Mouse (Mus musculus) heart, postnatal 0 days (tissue): Measurements from ENCODE around the gene Abhd2. TPM values are rescaled to one million over a fixed set of nuclear protein-coding genes. Genes with fewer than 3 reads are reported as not detected.

ENCODE experiments used
- ATAC-seq: fragments of 200-750 bp; cut with Nextera tagmentation; 2 replicates; pipeline ENCODE4 v1.8.0; 2017; ENCODE audit warnings: low read depth, moderate number of reproducible peaks, moderate library complexity; ENCODE audit not compliant: insufficient read depth
- DNase-seq: peaks from one replicate; pipeline ENCODE4 v3.0.0-alpha.2; 2016; ENCODE audit warnings: low spot score
- H3K27ac ChIP-seq: fragments of 300-500 bp; sonication (generic); 2 replicates; pipeline ENCODE4 v1.5.1; 2014; ENCODE audit warnings: low read depth, mild to moderate bottlenecking
- H3K27me3 ChIP-seq: fragments of 300-500 bp; sonication (generic); 2 replicates; pipeline ENCODE4 v1.6.1; 2014; ENCODE audit warnings: low read length, mixed read lengths; ENCODE audit not compliant: control insufficient read depth, insufficient read depth
- H3K36me3 ChIP-seq: fragments of 300-500 bp; sonication (generic); replicated peaks from 2 replicates; pipeline ENCODE4 v1.6.1; 2014; ENCODE audit warnings: low read length, mixed read lengths; ENCODE audit not compliant: control insufficient read depth, insufficient read depth
- H3K4me1 ChIP-seq: fragments of 300-500 bp; sonication (generic); 2 replicates; pipeline ENCODE4 v1.6.1; 2014; ENCODE audit warnings: antibody characterized with exemption; ENCODE audit not compliant: control insufficient read depth, insufficient read depth
- H3K4me2 ChIP-seq: fragments of 300-500 bp; sonication (generic); 2 replicates; pipeline ENCODE4 v1.6.1; 2014; ENCODE audit warnings: low read depth, mild to moderate bottlenecking, low read length, moderate library complexity
- H3K4me3 ChIP-seq: fragments of 300-500 bp; sonication (generic); 2 replicates; pipeline ENCODE4 v1.5.1; 2014; ENCODE audit warnings: low read depth, low read length
- H3K9ac ChIP-seq: fragments of 300-500 bp; sonication (generic); replicated peaks from 2 replicates; pipeline ENCODE4 v1.6.1; 2014; ENCODE audit warnings: low read depth, low read length, mixed read lengths
- H3K9me3 ChIP-seq: fragments of 300-500 bp; sonication (generic); replicated peaks from 2 replicates; pipeline ENCODE4 v1.6.1; 2016; ENCODE audit warnings: low read length; ENCODE audit not compliant: control insufficient read depth
- CTCF ChIP-seq: IDR thresholded peaks from 2 replicates; pipeline ENCODE4 v1.5.1; 2016; ENCODE audit warnings: antibody characterized with exemption, control low read depth, low read depth
- EP300 ChIP-seq: IDR thresholded peaks from 2 replicates; pipeline ENCODE4 v1.6.1; 2016; ENCODE audit warnings: antibody characterized with exemption, low read depth
- WGBS: fragments of 180-500 bp; shearing (Covaris S2); extraction: QIAGEN DNeasy Blood & Tissue Kit; methylation state at CpG from one replicate; pipeline ENCODE4 v1.1.7; 2014; 5-methylcytosine and 5-hydroxymethylcytosine counted together
- polyA plus RNA-seq: library from polyadenylated mRNA; unstranded; fragments of >200 nt; fragmentation: Nextera tagmentation; extraction: Ambion mirVana; gene quantifications from 2 replicates; pipeline ENCODE4 v1.2.1, GENCODE M21; 2015
- total RNA-seq: library from RNA; depleted of rRNA; stranded (reverse); fragments of >200 nt; gene quantifications from 2 replicates; pipeline ENCODE4 v1.2.3, GENCODE M21; 2014; ENCODE audit warnings: low replicate concordance

The Abhd2 gene
- total and polyA plus RNA-seq, 2 experiments from 2014 or later = 4.2 to 16.6 TPM

DNA sequence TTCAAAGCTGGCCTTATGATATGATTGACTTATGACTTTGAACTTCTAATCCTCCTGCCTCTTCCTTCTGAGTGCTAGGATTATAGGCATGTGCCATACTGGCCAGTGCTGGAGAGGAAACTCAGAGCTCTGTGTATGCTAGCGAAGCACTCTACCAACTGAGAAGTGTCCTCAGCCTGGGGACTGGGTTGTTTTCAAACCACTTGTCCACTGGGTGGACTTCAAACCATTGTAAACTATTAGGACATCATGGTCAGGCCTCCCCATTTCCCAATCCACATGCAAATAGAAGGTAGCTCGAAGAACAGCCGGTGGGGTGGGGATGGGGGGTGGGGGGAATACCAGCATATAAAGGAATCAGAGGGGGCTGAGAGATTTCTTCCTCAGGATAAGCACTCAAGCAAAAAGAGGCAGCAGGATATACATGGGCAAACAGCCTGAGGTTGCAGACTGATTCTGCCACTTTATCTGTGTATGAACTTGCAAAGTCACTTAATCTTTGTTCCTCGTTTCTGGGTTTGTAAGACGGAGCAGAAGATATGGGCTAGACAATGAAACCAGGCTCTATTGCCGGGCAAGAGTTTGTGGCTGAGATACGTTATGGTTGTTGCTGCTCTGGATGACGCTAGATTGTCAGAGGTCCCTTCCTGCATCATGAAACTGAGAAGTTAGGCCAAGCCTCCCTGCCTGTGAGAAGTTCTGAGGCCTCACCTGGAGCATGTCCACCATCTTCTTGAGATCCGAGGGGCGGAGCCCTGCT, 103.7 kb downstream of the Abhd2 start:
- H3K4me3 ChIP-seq = no peak overlapping the region
- peaks cover 4% of the 10 kb centered on the region; the same call in 1 of the 2 replicates for H3K27me3 ChIP-seq
- no peaks in the 10 kb centered on the region; the same call in 1 of the 2 replicates for H3K4me1 ChIP-seq
- DNase-seq (no peak), ATAC-seq (no peak)
- H3K36me3 ChIP-seq = no peaks in the 10 kb centered on the region
- H3K9ac ChIP-seq = no peak overlapping the region
- no peak for TF ChIP-seq CTCF
- no peak for TF ChIP-seq EP300
- no peak overlapping the region for H3K4me2 ChIP-seq
- WGBS = 74% methylated on average over 10 of the region's 10 CpGs
- H3K9me3 ChIP-seq = no peaks in the 10 kb centered on the region
- no peak overlapping the region for H3K27ac ChIP-seq

- Histone ChIP-seq H3K36me3 (no peaks in the 10 kb centered on the region), H3K27ac (no peak within 1 kb of the TSS), H3K9me3 (no peaks in the 10 kb centered on the region), H3K4me3 (no peak within 1 kb of the TSS), H3K9ac (no peak within 1 kb of the TSS), H3K4me1 (no peaks in the 10 kb centered on the region), H3K27me3 (no peaks in the 10 kb centered on the region), H3K4me2 (no peak within 1 kb of the TSS)
- ATAC-seq (no peak), DNase-seq (no peak)
- 69% methylated on average over 16 of the region's 16 CpGs for WGBS
- no peak for TF ChIP-seq EP300
- no peak for TF ChIP-seq CTCF
These were observed 113.6 kb downstream of the Abhd2 start, which contains the start of gene Rlbp1 for GRCm38 (mm10) chr7:79386422-79387133. TSS of gene Rlbp1 (minus strand) at chr7:79387048.

DNA sequence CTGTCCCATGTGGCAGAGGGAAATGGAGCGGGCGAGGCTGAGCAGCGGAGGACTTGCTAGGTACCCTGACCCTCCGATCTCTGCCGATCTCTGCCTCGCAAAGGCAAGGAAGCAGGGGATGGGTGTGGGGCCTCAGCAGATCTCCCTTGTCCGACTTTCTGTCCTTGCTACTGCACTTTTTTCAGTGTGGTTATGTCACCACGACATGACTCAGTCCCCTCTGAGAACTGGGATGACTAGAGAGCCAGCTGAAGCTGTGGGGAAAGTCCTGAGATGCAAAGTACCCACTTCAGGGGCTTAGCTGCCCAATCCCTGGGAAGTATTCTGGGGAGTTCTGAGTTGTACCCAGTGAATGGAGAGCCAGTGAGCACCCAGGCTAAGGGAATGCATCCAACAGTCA, 114.1 kb downstream of the Abhd2 start:
- DNase-seq (no peak), ATAC-seq (no peak)
- H3K9ac ChIP-seq = no peak overlapping the region
- 74% methylated on average over 8 of the region's 8 CpGs for WGBS
- H3K4me2 ChIP-seq = no peak overlapping the region
- no peaks in the 10 kb centered on the region for H3K36me3 ChIP-seq
- H3K27me3 ChIP-seq = no peaks in the 10 kb centered on the region
- H3K27ac ChIP-seq = no peak overlapping the region
- H3K4me3 ChIP-seq = no peak overlapping the region
- TF ChIP-seq EP300 (no peak), CTCF (no peak)
- H3K9me3 ChIP-seq = no peaks in the 10 kb centered on the region
- H3K4me1 ChIP-seq = no peaks in the 10 kb centered on the region

DNA sequence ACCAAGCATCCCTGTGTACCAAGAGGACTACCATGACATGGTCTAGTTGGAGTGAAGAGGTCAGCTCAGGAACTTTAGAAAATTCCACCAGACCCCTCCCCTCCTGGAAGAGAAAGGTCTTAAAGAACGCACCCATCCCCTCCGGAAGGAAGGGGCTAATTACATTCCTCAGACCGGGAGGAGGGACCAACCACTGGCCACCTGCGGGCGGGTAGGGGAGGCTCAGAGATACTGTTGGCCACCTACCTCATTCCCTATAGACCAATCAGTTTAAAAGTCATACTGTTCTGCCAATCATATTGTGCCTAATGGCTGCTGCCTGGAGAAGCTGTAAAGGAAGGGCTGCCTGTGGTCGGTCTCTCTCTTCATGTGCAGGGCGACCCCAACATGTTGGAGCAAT, 115.0 kb downstream of the Abhd2 start:
- DNase-seq (no peak), ATAC-seq (no peak)
- no peak overlapping the region for H3K9ac ChIP-seq
- H3K4me2 ChIP-seq = no peak overlapping the region
- no peaks in the 10 kb centered on the region for H3K4me1 ChIP-seq
- no peaks in the 10 kb centered on the region for H3K27me3 ChIP-seq
- no peak overlapping the region for H3K4me3 ChIP-seq
- H3K36me3 ChIP-seq = no peaks in the 10 kb centered on the region
- no peak overlapping the region for H3K27ac ChIP-seq
- no peaks in the 10 kb centered on the region for H3K9me3 ChIP-seq
- no peak for TF ChIP-seq CTCF
- TF ChIP-seq EP300 = no peak
- 45% methylated on average over 7 of the region's 7 CpGs for WGBS

- no peaks in the 10 kb centered on the region for H3K36me3 ChIP-seq
- no peak overlapping the region for H3K4me3 ChIP-seq
- no peak overlapping the region for H3K9ac ChIP-seq
- no peak for TF ChIP-seq EP300
- TF ChIP-seq CTCF = no peak
- ATAC-seq (no peak), DNase-seq (no peak)
- no peaks in the 10 kb centered on the region for H3K27me3 ChIP-seq
- no peaks in the 10 kb centered on the region for H3K9me3 ChIP-seq
- no peaks in the 10 kb centered on the region for H3K4me1 ChIP-seq
- H3K4me2 ChIP-seq = no peak overlapping the region
- no peak overlapping the region for H3K27ac ChIP-seq
- WGBS = 72% methylated on average over 7 of the region's 7 CpGs
These were observed 115.7 kb downstream of the Abhd2 start for GRCm38 (mm10) chr7:79388671-79389206.
